Mouse (Mus musculus) CH12.LX (cell line): Measurements from ENCODE around the gene Gsdme. TPM values are rescaled to one million over a fixed set of nuclear protein-coding genes. Genes with fewer than 3 reads are reported as not detected.

Source experiments
- DNase-seq: peaks from one replicate; pipeline ENCODE4 v3.0.0-alpha.2; 2013; ENCODE audit errors: extremely low read depth
- H3K27ac ChIP-seq: 2 replicates; pipeline ENCODE4 v1.5.1; 2012; ENCODE audit warnings: low read depth, mild to moderate bottlenecking, control low read depth, moderate library complexity; ENCODE audit not compliant: insufficient read depth
- H3K27me3 ChIP-seq: replicated peaks from 2 replicates; pipeline ENCODE3; 2012; ENCODE audit warnings: inconsistent platforms
- H3K36me3 ChIP-seq, 2 experiments: replicated peaks in 1 of 2; 2 replicates each; pipeline versions ENCODE3 to v1.6.1; 2012; ENCODE audit warnings: inconsistent platforms in 1 of 2, low read length in 1 of 2, mild to moderate bottlenecking in 1 of 2, mixed read lengths in 1 of 2, moderate library complexity in 1 of 2; ENCODE audit not compliant: control insufficient read depth in 1 of 2, insufficient read depth in 1 of 2
- H3K4me1 ChIP-seq, 2 experiments: 2 replicates each; pipeline ENCODE4 v1.6.1; 2012; ENCODE audit warnings: inconsistent platforms in 1 of 2, moderate library complexity in 1 of 2; ENCODE audit not compliant: insufficient read depth in 2 of 2, control insufficient read depth in 1 of 2
- H3K4me2 ChIP-seq: 2 replicates; pipeline ENCODE4 v1.6.1; 2012; ENCODE audit warnings: low read depth, mild to moderate bottlenecking, control low read depth; ENCODE audit not compliant: poor library complexity, insufficient read depth, severe bottlenecking
- H3K4me3 ChIP-seq, 3 experiments: fragments of 150-350 bp in 1 of 3; sonication (generic) in 1 of 3; replicated peaks in 1 of 3; 2 replicates each; pipeline versions ENCODE3 to v1.5.1; 2011 to 2012; ENCODE audit warnings: low read depth in 2 of 3, low read length in 2 of 3, mild to moderate bottlenecking in 2 of 3, moderate library complexity in 2 of 3, control low read depth in 1 of 3, improper control_type of control experiment in 1 of 3, inconsistent platforms in 1 of 3, mixed read lengths in 1 of 3; ENCODE audit not compliant: poor library complexity in 1 of 3
- H3K79me2 ChIP-seq: replicated peaks from 2 replicates; pipeline ENCODE4 v1.6.1; 2012; ENCODE audit warnings: mild to moderate bottlenecking, moderate library complexity; ENCODE audit not compliant: control insufficient read depth, poor library complexity, insufficient read depth, severe bottlenecking; ENCODE audit errors: extremely low read depth
- H3K9ac ChIP-seq: 2 replicates; pipeline ENCODE4 v1.6.1; 2012; ENCODE audit warnings: low read depth, mild to moderate bottlenecking, control low read depth, moderate library complexity; ENCODE audit not compliant: insufficient read depth
- H3K9me3 ChIP-seq: replicated peaks from 2 replicates; pipeline ENCODE3; 2012; ENCODE audit warnings: low read length, inconsistent platforms, mixed read lengths
- CHD1 ChIP-seq: IDR thresholded peaks from 2 replicates; pipeline ENCODE4 v1.6.1; 2012; ENCODE audit warnings: low read depth, low read length, improper control_type of control experiment, inconsistent platforms
- CHD2 ChIP-seq: IDR thresholded peaks from 2 replicates; pipeline ENCODE4 v1.6.1; 2011; ENCODE audit warnings: low read length, improper control_type of control experiment
- ELF1 ChIP-seq: IDR thresholded peaks from 2 replicates; pipeline ENCODE4 v1.6.1; 2014; ENCODE audit warnings: low read depth, mild to moderate bottlenecking, inconsistent platforms, low read length, improper control_type of control experiment
- EP300 ChIP-seq: IDR thresholded peaks from 2 replicates; pipeline ENCODE4 v1.6.1; 2011; ENCODE audit warnings: low read length, improper control_type of control experiment
- ETS1 ChIP-seq: conservative IDR thresholded peaks from 2 replicates; pipeline ENCODE4 v1.6.1; 2012; ENCODE audit warnings: low read depth, mild to moderate bottlenecking, inconsistent platforms, low read length, improper control_type of control experiment, moderate library complexity
- IRF4 ChIP-seq: IDR thresholded peaks from 2 replicates; pipeline ENCODE4 v1.6.1; 2014; ENCODE audit warnings: low read depth, mild to moderate bottlenecking, inconsistent platforms, low read length, improper control_type of control experiment
- JUN ChIP-seq: IDR thresholded peaks from 2 replicates; pipeline ENCODE4 v1.6.1; 2011; ENCODE audit warnings: low read depth, mild to moderate bottlenecking, low read length, improper control_type of control experiment, moderate library complexity; ENCODE audit not compliant: insufficient read depth
- JUND ChIP-seq: conservative IDR thresholded peaks from 2 replicates; pipeline ENCODE4 v1.6.1; 2011; ENCODE audit warnings: low read depth, low read length, improper control_type of control experiment
- KAT2A ChIP-seq: IDR thresholded peaks from 2 replicates; pipeline ENCODE4 v1.6.1; 2012; ENCODE audit warnings: low read length, improper control_type of control experiment, inconsistent platforms; ENCODE audit not compliant: insufficient replicate concordance
- MAFK ChIP-seq: IDR thresholded peaks from 2 replicates; pipeline ENCODE4 v1.6.1; 2011; ENCODE audit warnings: low read length, improper control_type of control experiment; ENCODE audit not compliant: insufficient replicate concordance
- MEF2A ChIP-seq: IDR thresholded peaks from 2 replicates; pipeline ENCODE4 v1.6.1; 2014; ENCODE audit warnings: low read depth, mild to moderate bottlenecking, inconsistent platforms, low read length, improper control_type of control experiment, borderline replicate concordance
- MXI1 ChIP-seq: IDR thresholded peaks from 2 replicates; pipeline ENCODE4 v1.6.1; 2011; ENCODE audit warnings: mild to moderate bottlenecking, low read depth, low read length, improper control_type of control experiment
- NRF1 ChIP-seq: IDR thresholded peaks from 2 replicates; pipeline ENCODE4 v1.6.1; 2014; ENCODE audit warnings: low read depth, mild to moderate bottlenecking, inconsistent platforms, low read length, improper control_type of control experiment, moderate library complexity
- PAX5 ChIP-seq: IDR thresholded peaks from 2 replicates; pipeline ENCODE4 v1.6.1; 2012; ENCODE audit warnings: low read length, inconsistent platforms, mixed read lengths
- POLR2AphosphoS2 ChIP-seq: IDR thresholded peaks from 2 replicates; pipeline ENCODE4 v1.6.1; 2011; ENCODE audit warnings: low read depth, low read length, improper control_type of control experiment
- RAD21 ChIP-seq: IDR thresholded peaks from 2 replicates; pipeline ENCODE4 v1.6.1; 2011; ENCODE audit warnings: low read depth, mild to moderate bottlenecking, low read length, improper control_type of control experiment, moderate library complexity
- RCOR1 ChIP-seq: conservative IDR thresholded peaks from 2 replicates; pipeline ENCODE4 v1.6.1; 2012; ENCODE audit warnings: low read depth, mild to moderate bottlenecking, inconsistent platforms, low read length, improper control_type of control experiment
- SIN3A ChIP-seq: IDR thresholded peaks from 2 replicates; pipeline ENCODE4 v1.6.1; 2012; ENCODE audit warnings: low read length, improper control_type of control experiment, inconsistent platforms
- TBP ChIP-seq: conservative IDR thresholded peaks from 2 replicates; pipeline ENCODE4 v1.6.1; 2011; ENCODE audit warnings: low read depth, low read length, improper control_type of control experiment
- TCF12 ChIP-seq: IDR thresholded peaks from 2 replicates; pipeline ENCODE4 v1.6.1; 2014; ENCODE audit warnings: low read depth, mild to moderate bottlenecking, inconsistent platforms, low read length, improper control_type of control experiment
- UBTF ChIP-seq: IDR thresholded peaks from 2 replicates; pipeline ENCODE4 v1.6.1; 2012; ENCODE audit warnings: low read depth, mild to moderate bottlenecking, inconsistent platforms, low read length, improper control_type of control experiment, moderate library complexity
- USF1 ChIP-seq: IDR thresholded peaks from 2 replicates; pipeline ENCODE4 v1.6.1; 2014; ENCODE audit warnings: low read depth, mild to moderate bottlenecking, inconsistent platforms, low read length, improper control_type of control experiment
- USF2 ChIP-seq: conservative IDR thresholded peaks from 2 replicates; pipeline ENCODE4 v1.6.1; 2011; ENCODE audit warnings: low read depth, low read length, improper control_type of control experiment
- ZKSCAN1 ChIP-seq: IDR thresholded peaks from 2 replicates; pipeline ENCODE4 v1.6.1; 2012; ENCODE audit warnings: low read depth, inconsistent platforms, low read length, improper control_type of control experiment, borderline replicate concordance
- ZNF384 ChIP-seq: IDR thresholded peaks from 2 replicates; pipeline ENCODE4 v1.6.1; 2012; ENCODE audit warnings: low read depth, low read length, improper control_type of control experiment, inconsistent platforms
- dilution Hi-C: fragments of 300-500 bp; cut with MboI; formaldehyde crosslinking; loops from 2 replicates; pipeline ENCODE4 v1.14.3; 2020; ENCODE audit warnings: low sequenced_read_pairs; ENCODE audit not compliant: extremely low pct_unique_long_range_greater_than_20kb, extremely low pct_ligation_motif_present
- in situ Hi-C: fragments of 300-500 bp; cut with MboI; formaldehyde crosslinking; loops from 3 replicates; pipeline ENCODE4 v1.14.3; 2019; ENCODE audit warnings: low sequenced_read_pairs, low pct_ligation_motif_present, low pct_unique_long_range_greater_than_20kb, mixed read lengths
- polyA plus RNA-seq: library from polyadenylated mRNA; unstranded; fragments of >175 nt; gene quantifications from 2 replicates; pipeline ENCODE4 v1.2.1, GENCODE M21; 2012; ENCODE audit warnings: low read depth; ENCODE audit not compliant: insufficient read length
- total RNA-seq, 2 experiments: library from RNA; depleted of rRNA; stranded (reverse); fragments of 300-350 nt in 1 of 2; fragments of >200 nt in 1 of 2; gene quantifications; 2 replicates each; pipeline ENCODE4 v1.2.3; 2012 to 2014

The Gsdme gene
- total and polyA plus RNA-seq, 3 experiments = 0.38 to 1.8 TPM; not detected in 1

DNA sequence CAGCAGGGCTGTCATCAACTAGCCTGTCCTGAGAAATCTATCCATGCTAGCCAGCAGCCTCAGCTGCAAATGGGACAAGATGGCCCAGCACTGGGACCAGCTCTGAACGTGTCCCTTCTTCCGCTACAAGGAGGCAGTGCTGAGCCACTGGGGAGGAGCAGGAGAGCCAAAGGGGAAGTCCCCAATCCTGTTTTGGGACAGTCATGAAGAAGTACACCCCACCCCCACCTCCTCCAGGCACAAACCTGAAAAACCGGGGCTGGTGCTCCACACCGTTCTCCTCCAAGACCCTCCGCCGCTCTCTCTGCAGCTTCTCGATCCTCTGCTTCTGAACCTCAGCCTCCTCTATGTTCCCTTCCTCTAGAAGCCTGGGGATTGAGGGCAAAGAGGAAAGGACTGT lies 35.4 kb upstream of the Gsdme start (continued):
- TF ChIP-seq JUND = 0 out of 2 replicates have a peak, but pooled peaks have one; percentile 7
- TF ChIP-seq, all 38 proteins: peak for 24

GRCm38 (mm10) chr6:50297671-50298070 lies 34.0 kb upstream of the Gsdme start:
- H3K4me2 ChIP-seq = peak overlapping the region; percentile 75
- no peak for DNase-seq
- H3K27ac ChIP-seq = peak overlapping the region; percentile 92
- 0 out of 2 replicates have a peak, but pooled peaks cover 2% of the 10 kb centered on the region for H3K79me2 ChIP-seq
- dilution Hi-C loops (no loop called here), in situ Hi-C loops (loop anchor here (25.0 kb wide), 2 partner anchors 185 to 360 kb away; partner anchors contain the start of gene Mpp6)
- peak overlapping the region in 1 of 3 experiments; percentile 48 for H3K4me3 ChIP-seq
- H3K9me3 ChIP-seq = peaks cover 2% of the 10 kb centered on the region
- TF ChIP-seq ELF1 (0 out of 2 replicates have a peak, but pooled peaks have one; percentile 13), SIN3A (0 out of 2 replicates have a peak, but pooled peaks have one; percentile 7), UBTF (no peak), TBP (no peak), CHD1 (0 out of 2 replicates have a peak, but pooled peaks have one; percentile 14), USF1 (no peak), ZNF384 (no peak), JUN (no peak), TCF12 (no peak)
- H3K4me1 ChIP-seq = peaks cover 15 to 77% of the 10 kb centered on the region in 2 experiments
- H3K36me3 ChIP-seq = peaks cover 0 to 7% of the 10 kb centered on the region in 2 experiments
- H3K27me3 ChIP-seq = no peaks in the 10 kb centered on the region
- peak overlapping the region; percentile 53 for H3K9ac ChIP-seq

GRCm38 (mm10) chr6:50295136-50295535 lies 31.5 kb upstream of the Gsdme start:
- Histone ChIP-seq H3K27ac (peak overlapping the region; percentile 64), H3K9me3 (peaks cover 2% of the 10 kb centered on the region), H3K27me3 (no peaks in the 10 kb centered on the region), H3K4me1 (peaks cover 7 to 57% of the 10 kb centered on the region in 2 experiments; a peak in 3 of 4 replicates), H3K36me3 (peaks cover 0 to 7% of the 10 kb centered on the region in 2 experiments), H3K4me2 (peak overlapping the region; percentile 96), H3K9ac (peak overlapping the region; percentile 63), H3K4me3 (no peak overlapping the region), H3K79me2 (0 out of 2 replicates have a peak, but pooled peaks cover 2% of the 10 kb centered on the region)
- no peak for TF ChIP-seq RAD21
- no peak for TF ChIP-seq RCOR1
- TF ChIP-seq IRF4 = no peak
- TF ChIP-seq ELF1 = no peak
- peak; percentile 7; the same call in 1 of the 2 replicates for TF ChIP-seq EP300
- TF ChIP-seq USF2 = no peak
- no peak for TF ChIP-seq MEF2A
- TF ChIP-seq ZNF384 = peak; percentile 73
- no peak for TF ChIP-seq KAT2A
- no peak for TF ChIP-seq ETS1
- no peak for TF ChIP-seq SIN3A
- TF ChIP-seq MXI1 = 0 out of 2 replicates have a peak, but pooled peaks have one; percentile 42
- TF ChIP-seq PAX5 = no peak
- TF ChIP-seq NRF1 = no peak
- no peak for TF ChIP-seq UBTF
- TF ChIP-seq CHD2 = no peak
- no peak for TF ChIP-seq ZKSCAN1
- no peak for TF ChIP-seq POLR2AphosphoS2
- TF ChIP-seq JUND = no peak
- no peak for TF ChIP-seq MAFK
- DNase-seq = no peak
- in situ Hi-C loops = loop anchor here (25.0 kb wide), 2 partner anchors 183 to 358 kb away; partner anchors contain the start of gene Mpp6
- dilution Hi-C loops = no loop called here
